Mouse (Mus musculus): ENCODE measurements around the gene Plcl1. TPM values are rescaled to one million over a fixed set of nuclear protein-coding genes. Genes with fewer than 3 reads are reported as not detected.

The Plcl1 gene
- polyA plus RNA-seq, 1 experiment from 2014 or later = 0.87 TPM

DNA sequence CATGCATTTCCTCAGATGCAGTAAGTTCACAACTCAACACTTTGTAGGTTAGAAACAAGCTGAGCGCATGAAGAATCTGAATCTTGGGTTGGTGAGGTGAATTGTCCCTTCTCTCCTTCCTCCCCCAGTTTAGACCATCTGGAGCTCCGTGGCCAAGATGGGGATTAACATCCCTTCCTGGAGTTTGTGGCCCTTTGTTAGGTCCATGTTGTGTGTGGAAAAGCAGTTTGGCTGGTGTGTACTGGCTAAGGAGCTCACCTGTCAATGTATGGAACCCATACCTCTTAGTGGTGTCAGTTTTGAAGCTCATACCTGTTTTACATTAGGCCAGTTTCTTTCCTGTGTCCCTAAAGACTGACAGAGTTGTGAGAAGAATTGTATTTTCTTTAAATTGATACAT lies 5.4 kb downstream of the Plcl1 start:
- Histone ChIP-seq H3K36me3 (replicated peaks) (no peaks in the 10 kb centered on the region), H3K27me3 (ENCODE audit: poor library complexity, severe bottlenecking) (peaks cover 28% of the 10 kb centered on the region)
- WGBS = 72% methylated on average over 2 of the region's 2 CpGs

DNA sequence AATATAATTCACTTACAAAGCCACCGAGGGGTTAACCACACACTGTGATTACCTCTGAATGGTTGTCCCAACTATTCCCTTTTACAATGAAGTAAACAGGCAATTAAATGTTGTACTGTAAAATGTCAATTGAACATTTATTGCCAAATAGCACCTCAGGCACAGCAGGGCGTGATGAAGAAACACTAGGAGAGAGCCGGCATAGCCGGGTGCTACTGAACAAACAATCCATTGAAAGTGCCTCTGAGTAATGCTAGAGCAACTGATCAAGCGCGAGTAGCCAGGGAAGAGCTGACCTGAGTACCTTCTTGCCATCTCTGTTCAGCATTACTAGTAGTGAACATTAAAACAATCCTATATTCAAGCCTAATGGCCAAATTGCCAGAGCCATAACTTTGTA lies 6.8 kb downstream of the Plcl1 start:
- no peaks in the 10 kb centered on the region for H3K36me3 ChIP-seq (replicated peaks)
- no peak overlapping the region for H3K4me3 ChIP-seq
- no peak for DNase-seq (ENCODE audit: extremely low spot score, low spot score)
- H3K4me1 ChIP-seq = peaks cover 5% of the 10 kb centered on the region
- peaks cover 13% of the 10 kb centered on the region for H3K27me3 ChIP-seq (ENCODE audit: poor library complexity, severe bottlenecking)
- 77% methylated on average over 6 of the region's 6 CpGs for WGBS
- no peak overlapping the region for H3K27ac ChIP-seq
- no peaks in the 10 kb centered on the region for H3K9me3 ChIP-seq

More for the DNA sequence above, 5.4 kb downstream of the Plcl1 start:
- DNase-seq (ENCODE audit: extremely low spot score, low spot score) = no peak
- Histone ChIP-seq H3K4me1 (peaks cover 15% of the 10 kb centered on the region), H3K9me3 (no peaks in the 10 kb centered on the region), H3K4me3 (no peak overlapping the region), H3K27ac (no peak overlapping the region)

DNA sequence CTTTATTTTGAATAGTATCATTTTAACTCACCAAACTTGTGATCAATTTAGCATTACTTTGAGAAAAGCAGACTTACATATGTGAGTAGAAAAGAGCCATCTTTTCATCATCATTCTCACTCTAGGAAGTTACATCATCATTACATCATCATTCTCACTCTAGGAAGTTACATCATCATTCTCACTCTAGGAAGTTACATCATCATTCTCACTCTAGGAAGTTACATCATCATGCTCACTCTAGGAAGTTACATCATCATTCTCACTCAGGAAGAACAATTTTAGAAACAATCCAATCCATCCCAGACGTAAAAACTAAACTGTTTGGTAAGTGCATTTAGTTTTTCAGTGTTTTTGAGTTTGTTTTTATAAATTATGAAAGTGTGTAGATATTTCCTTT lies 7.8 kb downstream of the Plcl1 start:
- no peaks in the 10 kb centered on the region for H3K36me3 ChIP-seq (replicated peaks)
- no peak for DNase-seq (ENCODE audit: extremely low spot score, low spot score)
- H3K9me3 ChIP-seq = no peaks in the 10 kb centered on the region; the same call in 1 of the 2 replicates
- H3K4me1 ChIP-seq = peaks cover 6% of the 10 kb centered on the region
- H3K27me3 ChIP-seq (ENCODE audit: poor library complexity, severe bottlenecking) = peaks cover 4% of the 10 kb centered on the region
- 91% methylated on average over 1 of the region's 1 CpGs for WGBS
- no peak overlapping the region for H3K27ac ChIP-seq
- no peak overlapping the region for H3K4me3 ChIP-seq

- H3K36me3 ChIP-seq (replicated peaks) = no peaks in the 10 kb centered on the region
- no peak for DNase-seq (ENCODE audit: extremely low spot score, low spot score)
- no peak overlapping the region for H3K27ac ChIP-seq
- WGBS = 90% methylated on average over 3 of the region's 3 CpGs
- peaks cover 6% of the 10 kb centered on the region for H3K4me1 ChIP-seq
- H3K9me3 ChIP-seq = no peaks in the 10 kb centered on the region; the same call in 1 of the 2 replicates
- H3K4me3 ChIP-seq = no peak overlapping the region
- no peaks in the 10 kb centered on the region for H3K27me3 ChIP-seq (ENCODE audit: poor library complexity, severe bottlenecking)
Measured at GRCm38 (mm10) chr1:55418968-55419367, 13.2 kb downstream of the Plcl1 start.

DNA sequence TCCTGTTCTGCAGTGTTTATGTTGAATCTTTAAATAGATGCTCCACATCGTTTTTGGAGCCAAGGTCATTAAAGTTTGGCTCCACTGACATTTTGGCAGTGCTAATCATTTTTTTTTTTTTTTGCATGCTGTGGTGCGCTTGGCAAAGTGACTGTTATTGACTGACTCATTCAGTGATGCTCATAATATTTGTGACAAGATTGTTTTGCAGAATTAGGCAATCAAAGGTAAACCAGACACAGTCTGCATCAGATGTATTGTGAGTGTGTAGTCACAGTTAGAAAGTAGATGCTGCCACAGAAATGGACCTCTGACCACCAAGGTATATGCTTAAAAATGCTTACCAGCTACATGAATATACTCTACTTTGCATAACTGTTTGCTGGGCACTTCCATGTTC lies 21.9 kb downstream of the Plcl1 start:
- H3K27ac ChIP-seq = no peak overlapping the region
- H3K4me1 ChIP-seq = peaks cover 2% of the 10 kb centered on the region; the same call in 1 of the 2 replicates
- no peaks in the 10 kb centered on the region for H3K27me3 ChIP-seq (ENCODE audit: poor library complexity, severe bottlenecking)
- no peak for DNase-seq (ENCODE audit: extremely low spot score, low spot score)
- WGBS = 84% methylated on average over 2 of the region's 2 CpGs
- no peak overlapping the region for H3K4me3 ChIP-seq
- no peaks in the 10 kb centered on the region for H3K9me3 ChIP-seq
- H3K36me3 ChIP-seq (replicated peaks) = no peaks in the 10 kb centered on the region

DNA sequence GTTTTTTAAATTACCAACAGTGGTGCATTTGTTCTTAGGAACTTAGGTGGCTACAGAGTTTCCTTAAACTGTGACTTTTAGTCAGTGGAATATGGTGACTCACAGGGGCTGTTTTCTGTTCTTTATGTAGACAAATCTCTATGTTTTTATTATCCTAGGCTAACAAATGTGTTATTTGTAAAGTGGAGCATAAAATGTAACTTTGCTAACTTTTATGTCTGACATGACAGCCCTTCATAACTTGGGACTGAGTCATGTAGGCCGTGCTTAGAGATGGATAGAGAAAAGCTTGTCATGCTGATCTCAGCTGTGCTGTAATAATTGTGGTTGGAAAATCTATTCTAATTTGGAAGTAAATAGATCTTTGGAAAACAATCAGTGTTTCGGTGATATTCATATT lies 23.3 kb downstream of the Plcl1 start:
- WGBS = 93% methylated on average over 2 of the region's 2 CpGs
- Histone ChIP-seq H3K9me3 (no peaks in the 10 kb centered on the region), H3K27ac (no peak overlapping the region), H3K4me3 (no peak overlapping the region), H3K27me3 (ENCODE audit: poor library complexity, severe bottlenecking) (no peaks in the 10 kb centered on the region), H3K4me1 (peaks cover 3% of the 10 kb centered on the region; the same call in 1 of the 2 replicates), H3K36me3 (replicated peaks) (no peaks in the 10 kb centered on the region)
- DNase-seq (ENCODE audit: extremely low spot score, low spot score) = no peak

GRCm38 (mm10) chr1:55429708-55430107 lies 24.0 kb downstream of the Plcl1 start:
- WGBS = 96% methylated on average over 1 of the region's 1 CpGs
- no peaks in the 10 kb centered on the region for H3K36me3 ChIP-seq (replicated peaks)
- no peaks in the 10 kb centered on the region for H3K27me3 ChIP-seq (ENCODE audit: poor library complexity, severe bottlenecking)
- peaks cover 3% of the 10 kb centered on the region; the same call in 1 of the 2 replicates for H3K4me1 ChIP-seq
- H3K4me3 ChIP-seq = no peak overlapping the region
- H3K9me3 ChIP-seq = no peaks in the 10 kb centered on the region
- H3K27ac ChIP-seq = no peak overlapping the region
- DNase-seq (ENCODE audit: extremely low spot score, low spot score) = no peak

DNA sequence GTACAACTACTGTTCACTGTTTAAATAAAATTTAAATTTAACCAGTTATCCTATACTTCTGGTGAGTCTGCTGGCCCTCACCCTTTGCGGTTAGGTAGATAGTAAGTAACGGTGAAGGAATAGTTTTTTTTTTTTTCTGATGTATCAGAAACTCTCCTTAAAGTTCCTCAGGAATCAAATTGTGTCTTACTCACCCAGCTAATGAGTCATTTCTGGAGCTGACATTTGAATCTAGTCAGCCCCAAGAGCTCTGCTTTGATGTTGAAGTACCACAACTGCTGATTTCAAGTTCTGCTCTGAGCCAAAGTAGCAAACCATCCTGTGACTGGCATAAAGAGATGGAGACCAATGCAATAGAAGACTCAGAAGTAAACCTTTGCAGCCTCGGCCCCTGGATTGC lies 24.9 kb downstream of the Plcl1 start:
- no peak overlapping the region for H3K4me3 ChIP-seq
- no peak overlapping the region for H3K27ac ChIP-seq
- H3K4me1 ChIP-seq = peaks cover 3% of the 10 kb centered on the region; the same call in 1 of the 2 replicates
- H3K36me3 ChIP-seq (replicated peaks) = no peaks in the 10 kb centered on the region
- H3K9me3 ChIP-seq = no peaks in the 10 kb centered on the region
- no peaks in the 10 kb centered on the region for H3K27me3 ChIP-seq (ENCODE audit: poor library complexity, severe bottlenecking)
- WGBS = 93% methylated on average over 3 of the region's 3 CpGs
- no peak for DNase-seq (ENCODE audit: extremely low spot score, low spot score)

GRCm38 (mm10) chr1:55436589-55436988 lies 30.9 kb downstream of the Plcl1 start:
- no peaks in the 10 kb centered on the region for H3K9me3 ChIP-seq
- DNase-seq (ENCODE audit: extremely low spot score, low spot score) = no peak
- H3K27ac ChIP-seq = no peak overlapping the region
- H3K4me3 ChIP-seq = no peak overlapping the region
- 91% methylated on average over 5 of the region's 5 CpGs for WGBS
- H3K36me3 ChIP-seq (replicated peaks) = no peaks in the 10 kb centered on the region
- H3K27me3 ChIP-seq (ENCODE audit: poor library complexity, severe bottlenecking) = no peaks in the 10 kb centered on the region
- peaks cover 7% of the 10 kb centered on the region; the same call in 1 of the 2 replicates for H3K4me1 ChIP-seq

- no peaks in the 10 kb centered on the region for H3K36me3 ChIP-seq (replicated peaks)
- no peaks in the 10 kb centered on the region for H3K9me3 ChIP-seq
- no peak overlapping the region for H3K4me3 ChIP-seq
- WGBS = 88% methylated on average over 8 of the region's 8 CpGs
- peaks cover 7% of the 10 kb centered on the region; the same call in 1 of the 2 replicates for H3K4me1 ChIP-seq
- H3K27me3 ChIP-seq (ENCODE audit: poor library complexity, severe bottlenecking) = no peaks in the 10 kb centered on the region
- H3K27ac ChIP-seq = no peak overlapping the region
- no peak for DNase-seq (ENCODE audit: extremely low spot score, low spot score)
Measured at GRCm38 (mm10) chr1:55437095-55437494, 31.4 kb downstream of the Plcl1 start.

GRCm38 (mm10) chr1:55438617-55439016 lies 32.9 kb downstream of the Plcl1 start:
- Histone ChIP-seq H3K9me3 (no peaks in the 10 kb centered on the region), H3K27me3 (ENCODE audit: poor library complexity, severe bottlenecking) (no peaks in the 10 kb centered on the region), H3K27ac (no peak overlapping the region), H3K4me3 (no peak overlapping the region), H3K4me1 (0 out of 2 replicates have a peak, but pooled peaks cover 3% of the 10 kb centered on the region), H3K36me3 (replicated peaks) (no peaks in the 10 kb centered on the region)
- WGBS = 89% methylated on average over 4 of the region's 4 CpGs
- no peak for DNase-seq (ENCODE audit: extremely low spot score, low spot score)

GRCm38 (mm10) chr1:55445043-55445688 lies 39.4 kb downstream of the Plcl1 start:
- Histone ChIP-seq H3K4me1 (no peaks in the 10 kb centered on the region), H3K9me3 (no peaks in the 10 kb centered on the region), H3K36me3 (replicated peaks) (no peaks in the 10 kb centered on the region), H3K27ac (no peak overlapping the region), H3K4me3 (no peak overlapping the region), H3K27me3 (ENCODE audit: poor library complexity, severe bottlenecking) (no peaks in the 10 kb centered on the region)
- WGBS = 92% methylated on average over 6 of the region's 6 CpGs
- DNase-seq (ENCODE audit: extremely low spot score, low spot score) = no peak

DNA sequence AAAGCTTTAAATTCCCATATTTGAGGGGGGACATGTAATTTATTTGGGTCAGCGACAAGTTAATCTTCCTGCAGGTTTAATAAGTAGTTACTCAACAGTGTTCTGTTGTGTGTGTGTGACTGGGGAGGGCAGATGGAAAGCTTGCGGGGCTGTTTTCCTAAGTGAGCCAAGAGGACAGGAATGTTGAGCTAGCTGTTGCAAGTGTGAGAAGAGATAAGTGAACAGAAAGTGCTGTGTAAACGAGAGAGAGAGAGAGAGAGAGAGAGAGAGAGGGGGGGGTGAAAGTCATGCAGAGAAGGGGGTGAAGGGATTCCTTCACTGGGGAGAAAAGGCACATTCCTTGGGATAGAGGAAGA lies 39.9 kb downstream of the Plcl1 start:
- WGBS = 68% methylated on average over 3 of the region's 3 CpGs
- H3K4me3 ChIP-seq = no peak overlapping the region

DNA sequence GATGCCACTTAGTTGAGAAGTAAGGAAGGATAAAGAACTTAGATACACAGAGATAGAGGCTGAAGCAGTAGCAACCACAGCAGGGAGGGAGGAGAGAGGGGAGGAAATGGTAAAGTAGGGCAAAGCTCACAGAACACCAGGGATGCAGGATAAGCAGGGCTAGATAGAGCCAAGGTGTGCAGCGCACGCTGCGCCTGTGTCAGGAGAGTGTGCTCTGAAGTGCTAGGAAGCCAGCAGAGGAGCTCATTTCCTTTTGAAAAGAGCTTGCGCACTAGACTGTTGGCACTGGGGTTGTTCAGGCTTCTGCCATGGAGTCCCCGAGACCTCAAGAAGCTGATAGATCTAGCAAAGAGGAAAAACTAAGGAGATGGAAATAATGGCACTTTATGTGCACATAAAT lies 40.6 kb downstream of the Plcl1 start:
- 91% methylated on average over 5 of the region's 5 CpGs for WGBS
- no peak for DNase-seq (ENCODE audit: extremely low spot score, low spot score)
- H3K4me1 ChIP-seq = no peaks in the 10 kb centered on the region
- H3K27me3 ChIP-seq (ENCODE audit: poor library complexity, severe bottlenecking) = no peaks in the 10 kb centered on the region
- H3K27ac ChIP-seq = no peak overlapping the region
- no peak overlapping the region for H3K4me3 ChIP-seq
- no peaks in the 10 kb centered on the region for H3K36me3 ChIP-seq (replicated peaks)
- H3K9me3 ChIP-seq = no peaks in the 10 kb centered on the region

More for the DNA sequence above, 39.9 kb downstream of the Plcl1 start:
- DNase-seq (ENCODE audit: extremely low spot score, low spot score) = no peak
- H3K9me3 ChIP-seq = no peaks in the 10 kb centered on the region
- H3K36me3 ChIP-seq (replicated peaks) = no peaks in the 10 kb centered on the region
- no peaks in the 10 kb centered on the region for H3K4me1 ChIP-seq
- no peak overlapping the region for H3K27ac ChIP-seq
- H3K27me3 ChIP-seq (ENCODE audit: poor library complexity, severe bottlenecking) = no peaks in the 10 kb centered on the region
